Mouse (Mus musculus): ENCODE measurements around the gene Ankrd24.
A peak's percentile ranks its signal among the peaks of the same experiment; 100 is the strongest.
"Not testable (repeated sequence)": the region's sequence is repeated elsewhere in the genome, so short reads cannot be mapped to it uniquely, and the experiment has no call there.

Gene Ankrd24

DNA sequence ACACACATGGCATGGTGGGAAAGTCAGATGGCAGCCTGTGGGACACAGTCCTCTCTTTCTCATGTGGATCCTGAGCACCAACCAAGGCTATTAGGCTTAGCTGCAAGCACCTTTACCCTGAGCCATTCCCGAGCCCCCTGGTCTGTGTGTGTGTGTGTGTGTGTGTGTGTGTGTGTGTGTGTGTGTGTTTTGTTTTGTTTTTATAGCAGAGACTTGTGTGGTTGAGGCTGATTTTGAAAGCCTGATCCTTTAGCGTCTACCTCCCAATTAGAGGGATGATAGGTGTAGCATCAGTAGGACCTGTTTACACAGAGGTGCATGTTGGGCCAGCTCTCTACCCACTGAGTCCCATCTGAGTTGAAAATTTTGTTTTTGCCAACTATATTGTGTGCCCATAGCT is 15.8 kb downstream of the Ankrd24 start:
- no peak for DNase-seq (ENCODE audit: low read depth, low spot score)

DNA sequence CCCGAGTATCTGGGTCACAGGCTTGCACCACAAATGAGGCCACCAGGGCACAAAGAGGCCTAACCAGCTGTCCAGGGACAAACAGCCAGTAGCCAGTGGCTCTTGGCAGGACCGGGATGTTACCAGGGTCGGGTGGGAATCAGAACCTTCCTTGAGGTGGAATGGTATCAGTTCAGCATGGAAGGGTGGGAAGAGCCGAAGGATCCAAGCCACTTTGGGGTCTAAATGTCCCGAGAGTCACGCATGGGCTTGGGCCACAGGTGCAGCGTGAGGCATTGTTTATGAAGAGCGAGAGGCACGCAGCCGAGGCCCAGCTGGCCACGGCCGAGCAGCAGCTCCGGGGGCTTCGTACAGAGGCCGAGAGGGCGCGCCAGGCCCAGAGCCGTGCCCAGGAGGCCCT is 16.4 kb downstream of the Ankrd24 start:
- DNase-seq (ENCODE audit: low read depth, low spot score) = no peak

DNA sequence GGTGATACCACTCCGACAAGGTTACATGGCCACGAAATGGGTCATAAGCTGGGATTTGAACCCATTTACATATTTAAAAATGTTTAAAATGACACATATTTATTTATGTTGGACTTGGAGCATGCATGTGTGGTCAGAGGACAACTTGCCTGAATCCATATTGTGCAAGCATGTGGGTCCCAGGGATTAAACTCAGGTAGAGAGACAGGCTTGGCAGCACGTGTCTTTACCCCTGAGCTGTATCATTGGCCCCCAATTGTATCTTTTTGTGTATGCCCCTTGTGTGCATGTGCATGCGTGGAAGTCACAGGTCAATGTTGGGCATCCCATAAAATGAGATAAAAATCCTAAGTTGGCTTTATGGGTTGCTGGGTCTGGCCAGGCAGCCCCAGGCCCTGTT is 17.1 kb downstream of the Ankrd24 start:
- no peak for DNase-seq (ENCODE audit: low read depth, low spot score)

DNA sequence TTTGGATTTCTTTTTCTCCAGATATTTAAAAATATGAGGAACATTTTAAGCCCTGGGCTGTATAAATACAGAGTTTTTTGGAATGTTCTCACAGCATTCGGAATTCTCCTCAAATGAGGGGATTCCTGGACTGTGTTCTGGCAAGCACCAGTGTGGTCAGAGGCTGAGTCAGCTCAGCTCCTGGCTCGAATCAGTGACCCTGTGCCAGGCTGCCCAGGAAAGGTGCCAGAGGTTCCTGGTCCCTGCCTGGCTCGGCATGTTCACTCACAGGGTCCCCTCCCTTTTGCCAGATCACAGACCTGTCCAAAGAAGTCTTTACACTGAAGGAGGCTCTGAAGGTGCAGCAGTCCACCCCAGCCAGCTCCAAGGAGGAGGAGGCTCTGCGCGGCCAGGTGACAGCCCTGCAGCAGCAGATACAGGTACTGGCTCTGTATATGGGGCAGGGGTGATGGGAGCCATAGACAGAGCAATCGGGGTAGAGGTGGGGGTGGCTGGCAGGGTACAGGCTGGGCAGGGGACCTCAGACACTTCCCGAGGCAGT is 17.7 kb downstream of the Ankrd24 start:
- no peak for DNase-seq (ENCODE audit: low read depth, low spot score)

DNA sequence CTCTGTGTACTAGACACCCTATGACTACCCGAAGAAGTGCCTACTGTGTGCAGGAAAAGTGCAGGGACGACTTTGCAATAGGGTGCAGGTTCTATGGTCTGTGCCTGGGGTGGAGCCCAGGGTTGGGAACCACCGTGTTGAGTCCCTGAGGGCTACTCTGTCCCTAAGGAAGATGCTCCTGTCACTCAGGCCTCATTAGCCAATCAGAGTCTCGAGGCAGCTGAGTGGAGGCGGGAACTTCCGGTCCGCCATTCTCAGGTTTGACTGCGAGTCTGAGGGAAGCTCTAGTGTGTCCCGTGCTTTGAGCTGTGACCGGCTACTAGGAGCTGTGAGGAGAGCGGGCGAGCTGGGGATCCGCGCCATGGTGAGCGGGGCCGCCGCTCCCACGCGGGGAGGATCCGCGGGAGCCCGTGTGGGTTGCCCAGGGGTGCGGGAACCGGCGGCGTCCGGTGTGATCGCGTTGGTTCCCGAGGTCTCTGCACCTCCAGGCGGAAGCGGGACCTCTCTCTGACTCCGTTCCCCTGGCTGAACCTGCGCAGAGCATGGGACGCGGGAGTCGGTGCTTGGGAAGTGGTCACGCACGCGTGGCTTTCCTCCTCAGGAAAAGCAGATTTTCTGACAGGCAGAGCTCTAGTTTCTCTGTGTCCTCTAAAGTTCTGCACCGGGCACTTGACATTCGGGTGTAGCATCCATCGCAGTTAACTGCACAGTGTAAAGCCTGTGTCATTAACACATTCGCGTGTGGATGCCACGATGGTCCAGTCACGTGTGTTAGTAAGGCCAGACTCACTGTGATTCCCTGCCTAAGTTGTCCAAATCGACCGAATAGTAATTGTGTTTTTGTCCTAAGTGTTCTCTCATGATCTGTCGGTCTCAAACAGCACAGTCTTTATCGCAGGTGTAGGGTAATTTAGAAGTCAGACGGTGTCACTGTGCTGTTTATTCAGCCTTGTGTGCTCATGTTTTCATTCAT is 20.7 kb downstream of the Ankrd24 start, which contains the start of gene Gm10778:
Gene Gm10778, plus strand, starts transcription at position 257 of the 973 bp plus-strand sequence.
- DNase-seq (ENCODE audit: low read depth, low spot score) = peak; percentile 84

DNA sequence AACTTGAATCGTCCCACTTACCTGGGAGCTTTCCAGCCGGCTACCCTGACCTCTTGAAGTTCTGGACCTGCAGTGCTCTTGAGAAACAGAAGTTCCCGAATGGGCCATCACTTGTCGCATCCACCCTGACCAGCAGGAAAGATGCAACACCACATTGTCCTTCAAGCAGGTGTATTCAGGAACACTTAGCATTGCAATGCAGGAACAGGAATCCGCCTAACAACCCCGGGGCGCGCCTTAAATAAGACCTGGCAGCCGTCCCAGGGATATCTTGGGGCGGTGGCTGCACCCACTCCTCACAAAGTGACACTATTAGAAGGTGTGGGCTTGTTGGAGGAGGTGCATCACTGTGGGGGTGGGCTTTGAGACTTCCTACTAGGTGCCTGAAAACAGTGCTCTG is 26.8 kb downstream of the Ankrd24 start:
- DNase-seq (ENCODE audit: low read depth, low spot score) = no peak

DNA sequence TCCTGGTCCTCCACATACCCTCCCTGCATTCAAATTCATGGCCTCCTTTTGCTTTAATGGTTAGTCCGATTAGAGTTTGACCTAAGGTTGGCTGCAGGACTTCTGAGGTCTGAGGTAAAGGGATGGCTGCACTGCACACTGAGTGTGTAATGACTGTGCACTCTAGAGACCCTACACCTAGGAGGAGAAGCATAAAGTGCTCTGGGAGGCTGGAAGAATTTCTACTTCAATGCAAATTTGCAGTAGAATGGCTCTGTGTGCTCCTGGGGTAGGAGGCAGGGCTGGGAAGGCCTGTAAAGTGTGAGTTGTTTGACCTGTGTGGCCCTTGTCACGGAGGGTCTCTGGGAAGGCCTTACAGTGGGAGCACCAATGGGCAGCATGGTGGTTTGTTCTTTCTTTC is 27.8 kb downstream of the Ankrd24 start:
- no peak for DNase-seq (ENCODE audit: low read depth, low spot score)

DNA sequence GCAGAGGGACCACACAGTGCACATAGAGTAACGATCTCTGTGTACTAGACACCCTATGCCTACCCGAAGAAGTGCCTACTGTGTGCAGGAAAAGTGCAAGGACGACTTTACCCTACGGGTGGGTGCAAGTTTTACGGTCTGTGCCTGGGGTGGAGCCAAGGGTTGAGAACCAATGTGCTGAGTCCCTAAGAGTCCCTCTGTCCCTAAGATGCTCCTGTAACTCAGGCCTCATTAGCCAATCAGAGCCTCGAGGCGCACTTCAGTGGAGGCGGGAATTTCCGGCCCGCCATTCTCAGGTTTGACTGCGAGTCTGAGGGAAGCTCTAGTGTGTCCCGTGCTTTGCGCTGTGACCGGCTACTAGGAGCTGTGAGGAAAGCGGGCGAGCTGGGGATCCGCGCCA is 58.8 kb downstream of the Ankrd24 start:
- DNase-seq (ENCODE audit: low read depth, low spot score) = not testable (repeated sequence)
